Mouse (Mus musculus) kidney, postnatal 36 days (tissue): Measurements from ENCODE around the gene Pspn.

ENCODE experiments used
- DNase-seq, 2 experiments: peaks; one replicate each; pipeline ENCODE4 v3.0.0; 2021 to 2022; ENCODE audit warnings: mixed read lengths in 2 of 2

Gene Pspn

DNA sequence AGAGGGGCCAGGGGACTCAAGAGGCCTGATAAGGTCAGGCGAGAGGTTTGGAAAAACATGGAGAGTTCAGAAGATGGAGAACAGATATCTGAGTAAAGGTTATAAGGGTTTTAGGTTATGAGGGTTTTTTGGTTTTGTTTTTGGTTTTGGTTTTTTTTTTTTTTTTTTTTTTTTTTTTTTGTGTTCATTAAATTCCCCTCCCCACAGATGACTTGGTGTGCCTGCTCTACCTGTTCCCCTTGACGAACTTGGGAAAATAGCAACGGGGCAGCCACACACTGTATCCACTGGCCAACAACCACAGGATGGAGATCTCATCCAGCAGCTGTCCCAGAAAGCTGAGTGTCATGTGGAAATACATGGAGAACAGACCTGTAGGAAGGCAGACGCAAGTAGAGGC is 41.2 kb downstream of the Pspn start:
- no peak for DNase-seq

DNA sequence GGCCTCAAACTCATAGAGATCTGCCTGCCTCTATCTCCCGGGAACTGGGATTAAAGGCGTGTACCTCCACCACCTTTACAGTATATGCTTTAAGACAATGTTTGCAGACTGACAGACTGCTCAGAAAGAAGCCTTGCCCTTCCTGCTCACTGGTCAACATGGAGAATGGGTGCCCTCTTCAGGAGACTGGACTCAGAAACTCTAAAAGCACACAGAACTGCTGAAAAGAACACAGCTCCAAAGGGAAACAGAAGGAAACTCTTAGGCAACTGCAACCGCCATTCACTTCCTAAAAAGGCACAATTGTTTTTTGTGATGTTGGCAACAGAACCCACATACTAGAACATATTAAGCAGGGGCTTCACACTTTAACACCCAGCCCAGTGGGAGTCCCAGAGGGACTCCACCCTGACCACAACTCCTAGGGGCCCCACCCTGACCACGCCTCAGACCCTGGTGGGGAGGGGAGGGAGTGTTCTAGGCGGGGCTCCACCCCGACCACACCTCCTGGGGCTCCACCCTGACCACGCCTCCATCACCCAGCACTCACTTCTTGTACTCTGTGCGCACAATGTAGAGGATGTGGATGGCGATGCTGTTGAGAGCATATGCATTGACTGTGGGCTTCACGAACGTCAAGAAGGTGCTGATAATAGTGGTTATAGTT is 41.9 kb downstream of the Pspn start:
- DNase-seq = peak in 1 of 2 experiments; percentile 6

DNA sequence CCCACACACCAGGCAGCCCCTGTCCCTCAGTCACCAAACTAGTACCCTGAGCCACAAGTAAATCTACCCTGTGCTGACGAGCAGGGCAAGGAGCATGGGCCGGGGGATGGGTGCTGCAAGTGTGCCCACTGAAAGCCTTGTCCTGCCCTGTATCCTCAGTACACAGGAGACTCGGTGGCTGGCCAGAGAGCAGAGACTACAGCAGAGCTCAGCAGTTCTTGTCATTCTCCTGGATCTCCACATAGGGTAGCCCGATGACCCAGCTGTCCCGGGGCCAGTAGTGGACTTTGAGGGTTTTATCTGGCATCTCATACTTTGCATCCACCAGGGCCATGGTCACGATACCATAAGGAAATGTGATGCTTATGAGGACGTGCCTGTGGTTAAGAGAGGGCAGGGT is 44.9 kb downstream of the Pspn start:
- DNase-seq = no peak

DNA sequence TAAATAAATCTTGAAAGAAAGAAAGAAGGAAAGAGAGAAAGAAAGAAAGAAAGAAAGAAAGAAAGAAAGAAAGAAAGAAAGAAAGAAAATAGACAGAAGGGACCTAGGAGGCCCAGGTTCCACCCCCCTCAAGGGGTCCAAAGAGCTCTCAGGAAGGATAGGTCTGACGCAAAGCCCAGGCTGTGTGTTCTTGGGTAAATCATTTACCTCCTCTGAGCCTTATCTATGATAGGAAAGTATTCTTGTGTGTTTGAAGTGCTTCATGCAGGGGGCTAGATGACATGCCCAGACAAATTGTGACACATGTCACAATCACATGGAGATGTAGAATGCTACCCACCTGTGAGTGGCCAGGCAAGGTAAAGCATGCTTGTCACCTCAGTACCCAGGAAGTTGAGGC is 47.2 kb downstream of the Pspn start:
- DNase-seq = no peak

DNA sequence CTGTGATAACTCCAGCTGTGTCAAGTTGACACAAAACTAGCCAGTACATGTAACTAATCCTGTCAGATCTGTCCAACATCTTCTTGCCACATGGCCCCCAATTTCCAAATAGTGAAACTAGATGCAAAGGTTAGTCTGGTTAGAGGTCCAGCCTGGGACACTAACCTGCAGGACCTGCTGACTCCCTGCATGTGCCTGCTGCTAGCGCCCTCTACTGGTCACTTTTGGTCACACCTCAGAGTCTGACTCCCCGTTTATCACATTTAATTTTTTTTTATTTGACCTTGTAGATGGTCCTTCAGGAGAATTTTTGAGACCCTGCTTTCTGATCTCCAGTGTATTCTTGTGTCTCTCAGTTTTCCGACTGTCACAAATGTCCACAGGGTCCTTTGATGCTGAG is 48.9 kb downstream of the Pspn start:
- DNase-seq = peak; percentile 53 to 84
